8 mouse cellular contexts compared by ENCODE assay signal in genomic region chr5:148928382-148929115, GRCm38 (mm10). TPM values are rescaled to one million over a fixed set of nuclear protein-coding genes. Genes with fewer than 3 reads are reported as not detected.
DNase-seq lines count a peak whose midpoint lies in the region; ATAC-seq and TF ChIP-seq lines count a peak whose summit lies in the region.

No protein-coding gene starts in this region.

- H3K36me3 ChIP-seq in heart, embryonic 14.5 days (ENCODE audit: control insufficient read depth, insufficient read depth, low read length): peaks cover 9% of the 10 kb centered on the region
- peaks cover 8% of the 10 kb centered on the region; the same call in 1 of the 2 replicates for H3K36me3 ChIP-seq in liver, embryonic 11.5 days (ENCODE audit: control insufficient read depth, insufficient read depth, low read length)
- peaks cover 6% of the 10 kb centered on the region for H3K36me3 ChIP-seq in myocyte (ENCODE audit: control insufficient read depth, insufficient read depth)

- H3K4me1 ChIP-seq in heart, embryonic 14.5 days (ENCODE audit: control insufficient read depth in 2 of 2, insufficient read depth in 2 of 2, low read length in 2 of 2): peaks cover 0 to 12% of the 10 kb centered on the region in 2 experiments; a peak in 3 of 4 replicates
- peaks cover 4% of the 10 kb centered on the region for H3K4me1 ChIP-seq in liver, embryonic 11.5 days (replicated peaks; ENCODE audit: control insufficient read depth, insufficient read depth, low read length)

- TF ChIP-seq POLR2A in myocyte (IDR thresholded peaks at IDR 0.05; ENCODE audit: insufficient read length, low read depth): peak; percentile 67

- H3K4me2 ChIP-seq in heart, embryonic 14.5 days (ENCODE audit: low read length): peak overlapping the region; percentile 85
- peak overlapping the region; percentile 92 for H3K4me2 ChIP-seq in liver, embryonic 11.5 days
- peak overlapping the region; percentile 93 for H3K4me2 ChIP-seq in myocyte (ENCODE audit: low read depth)

- DNase-seq in c-Kit-negative CD71-positive TER-119-positive erythroid progenitor cells, embryonic 14.5 days (ENCODE audit: low read depth, low spot score): peak; percentile 87
- DNase-seq in fibroblast of lung, adult 2 months (ENCODE audit: low read depth): peak; percentile 86
- peak; percentile 96 for DNase-seq in kidney, postnatal 10 days
- peak; percentile 94 for DNase-seq in liver, embryonic 11.5 days (ENCODE audit: low spot score)
- DNase-seq in spleen, postnatal 4 days (ENCODE audit: low spot score in 2 of 2): peak; percentile 91 to 95

- under 1% methylated on average over 69 of the region's 69 CpGs for WGBS in heart, embryonic 14.5 days
- WGBS in liver, embryonic 11.5 days: under 1% methylated on average over 68 of the region's 69 CpGs

- H3K9me3 ChIP-seq in heart, embryonic 14.5 days (ENCODE audit: control insufficient read depth, low read length): 0 out of 2 replicates have a peak, but pooled peaks cover 3% of the 10 kb centered on the region
- no peaks in the 10 kb centered on the region for H3K9me3 ChIP-seq in liver, embryonic 11.5 days (ENCODE audit: control insufficient read depth, low read length)

- peak overlapping the region; percentile 81 to 90 for H3K27ac ChIP-seq in heart, embryonic 14.5 days (replicated peaks in 1 of 2; ENCODE audit: control insufficient read depth in 1 of 2, insufficient read depth in 1 of 2, low read depth in 2 of 2, low read length in 2 of 2)
- H3K27ac ChIP-seq in liver, embryonic 11.5 days (ENCODE audit: low read depth, low read length): peak overlapping the region; percentile 96

- peak; percentile 96 for ATAC-seq in CD4-positive, CD25-positive, alpha-beta regulatory T cell, adult 4 months
- ATAC-seq in heart, embryonic 14.5 days (ENCODE audit: insufficient number of reproducible peaks, insufficient read depth, low FRiP score, low read depth): peak; percentile 98
- ATAC-seq in liver, embryonic 11.5 days (replicated peaks; ENCODE audit: low FRiP score): peak; percentile 96

- no peaks in the 10 kb centered on the region for H3K27me3 ChIP-seq in heart, embryonic 14.5 days (ENCODE audit: control insufficient read depth, insufficient read depth, low read length)
- H3K27me3 ChIP-seq in liver, embryonic 11.5 days (replicated peaks; ENCODE audit: control insufficient read depth, insufficient read depth, low read length): no peaks in the 10 kb centered on the region
- H3K27me3 ChIP-seq in myocyte (ENCODE audit: control insufficient read depth, insufficient read depth, insufficient read length): no peaks in the 10 kb centered on the region

- peaks cover 22% of the 10 kb centered on the region for H3K79me2 ChIP-seq in myocyte (ENCODE audit: control insufficient read depth, insufficient read depth)

- peak overlapping the region; percentile 82 to 89 for H3K4me3 ChIP-seq in heart, embryonic 14.5 days (ENCODE audit: control insufficient read depth in 1 of 2, insufficient read depth in 1 of 2, low read depth in 1 of 2, low read length in 2 of 2)
- H3K4me3 ChIP-seq in liver, embryonic 11.5 days (ENCODE audit: low read depth, low read length): peak overlapping the region; percentile 80
- peak overlapping the region; percentile 40 for H3K4me3 ChIP-seq in myocyte

- peak overlapping the region; percentile 89 for H3K9ac ChIP-seq in heart, embryonic 14.5 days (ENCODE audit: low read length)
- peak overlapping the region; percentile 90 for H3K9ac ChIP-seq in liver, embryonic 11.5 days (ENCODE audit: low read depth, low read length)

- peak overlapping the region; percentile 48 for H3ac ChIP-seq in myocyte (ENCODE audit: control insufficient read depth, insufficient read length)

TF ChIP-seq in myocyte, 11 proteins besides CTCF, POLR2A, EP300 and RAD21:
- TF ChIP-seq TCF3 (IDR thresholded peaks at IDR 0.05; ENCODE audit: insufficient read length, low read depth): no peak
- no peak for TF ChIP-seq CEBPB (IDR thresholded peaks at IDR 0.05; ENCODE audit: insufficient read depth, poor library complexity, severe bottlenecking)
- TF ChIP-seq POLR2AphosphoS2 (IDR thresholded peaks at IDR 0.05; ENCODE audit: insufficient read length, low read depth): peak; percentile 52
- TF ChIP-seq MYOG (IDR thresholded peaks at IDR 0.05; ENCODE audit: control insufficient read depth in 1 of 3, insufficient read depth in 1 of 3, insufficient read length in 2 of 3, low read depth in 2 of 3): peak in 1 of 3 experiments; percentile 25
- no peak for TF ChIP-seq REST (IDR thresholded peaks at IDR 0.05; ENCODE audit: insufficient read depth, insufficient read length)
- TF ChIP-seq MYOD1 (IDR thresholded peaks at IDR 0.05; ENCODE audit: control insufficient read depth in 1 of 3, insufficient read length in 2 of 3, low read depth in 2 of 3): peak in 1 of 3 experiments; percentile 44
- no peak for TF ChIP-seq USF1 (IDR thresholded peaks at IDR 0.05; ENCODE audit: low read depth)
- no peak for TF ChIP-seq TCF12 (IDR thresholded peaks at IDR 0.05; ENCODE audit: insufficient read depth, poor library complexity, severe bottlenecking)
- no peak for TF ChIP-seq SRF (IDR thresholded peaks at IDR 0.05; ENCODE audit: control insufficient read depth, insufficient read length, low read depth)
- no peak for TF ChIP-seq MAX (IDR thresholded peaks at IDR 0.05; ENCODE audit: low read depth)

RNA-seq across cellular contexts. Expression of gene Katnal1, which starts 0.6 kb away (rescaled TPM):
- polyA plus RNA-seq in CD4-positive, CD25-positive, alpha-beta regulatory T cell, adult 4 months (2017; shearing (Covaris generic)): 1 to 10 TPM; 1.5 to 6.1 TPM
- polyA plus RNA-seq in heart, embryonic 14.5 days (2014; fragmentation: Nextera tagmentation; extraction: Ambion mirVana): 12.3 and 15.6 TPM in 2 replicates
- polyA plus RNA-seq in liver, embryonic 11.5 days (2014; fragmentation: Nextera tagmentation; extraction: Ambion mirVana): 18.9 and 19.5 TPM in 2 replicates
- 7.6 TPM for polyA plus RNA-seq in myocyte (2012; fragmentation: generic; extraction: Trizol)

Comparison
In these comparisons a context has a peak if more than half of its experiments do, and no peak if none do; other contexts are left out.
1. Peak in every context shown above with its lines: DNase-seq, ATAC-seq, H3K4me3 ChIP-seq and H3K27ac ChIP-seq.